Mouse (Mus musculus): ENCODE results near the gene Ankrd65.

Ankrd65 gene

DNA sequence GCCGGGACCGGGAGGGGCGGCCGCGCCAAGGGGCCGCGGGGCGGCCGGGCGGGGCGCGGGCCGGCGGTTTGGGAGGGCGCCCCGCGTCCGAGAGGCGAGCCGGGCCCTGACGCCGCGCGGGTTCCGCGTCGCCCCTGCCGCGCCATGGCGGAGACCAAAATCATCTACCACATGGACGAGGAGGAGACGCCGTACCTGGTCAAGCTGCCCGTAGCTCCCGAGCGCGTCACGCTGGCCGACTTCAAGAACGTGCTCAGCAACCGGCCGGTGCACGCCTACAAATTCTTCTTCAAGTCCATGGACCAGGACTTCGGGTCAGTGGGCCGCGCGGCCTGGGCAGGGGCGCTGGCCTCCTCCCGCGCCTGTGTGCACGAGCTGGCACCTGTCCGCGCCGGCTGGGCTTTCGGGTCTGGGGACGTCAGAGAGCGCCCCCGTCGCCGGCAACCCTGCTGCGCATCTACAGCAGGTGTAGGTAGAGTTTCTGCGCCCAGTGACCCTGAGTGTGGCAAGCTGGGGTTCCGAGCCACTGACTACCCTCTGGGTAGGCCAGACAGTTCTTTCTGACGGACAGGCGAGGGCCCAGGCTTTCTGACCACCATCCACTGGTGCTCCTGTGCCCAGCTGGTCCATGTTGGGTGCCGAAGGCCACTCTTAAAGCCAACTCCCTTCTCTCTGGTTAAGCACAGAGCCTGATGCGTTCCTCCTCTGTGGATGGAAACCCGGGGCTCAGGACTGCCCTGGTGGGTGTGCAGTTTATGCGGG, 57.5 kb downstream of the Ankrd65 start:
- DNase-seq (ENCODE audit: low read depth, low spot score), result no peak

DNA sequence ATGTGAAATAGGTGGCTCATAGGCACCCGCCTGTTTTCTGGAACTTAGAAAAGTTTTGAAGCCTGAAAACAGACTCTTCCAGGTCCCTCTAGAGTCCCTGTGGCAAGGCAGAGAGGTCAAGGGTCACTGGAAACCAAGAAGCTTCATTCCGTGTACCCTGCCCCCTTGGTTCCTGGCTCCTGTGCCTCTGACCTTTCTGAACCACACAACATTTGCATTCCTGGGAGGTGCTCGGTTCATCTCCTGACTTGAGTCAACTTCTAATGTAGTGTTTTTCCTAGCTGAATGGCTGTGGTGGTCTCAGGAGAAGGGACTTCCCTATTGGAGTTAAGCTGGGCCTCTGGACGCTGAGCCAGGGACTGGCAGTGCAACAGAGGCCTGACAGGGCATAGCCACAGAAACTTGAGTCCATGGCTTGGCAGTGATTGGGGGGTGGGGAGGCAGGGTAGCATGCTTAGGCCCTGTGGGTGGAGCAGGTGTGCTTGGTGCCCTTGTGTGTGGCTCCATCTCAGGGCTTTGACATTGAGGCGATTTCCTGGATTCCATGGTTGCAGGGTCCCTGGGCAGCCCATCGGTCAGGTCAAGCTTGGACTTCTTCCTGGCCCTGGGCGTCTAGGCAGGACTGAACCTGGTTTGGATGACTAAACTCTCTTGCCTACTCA, 58.3 kb downstream of the Ankrd65 start:
- DNase-seq (ENCODE audit: low read depth, low spot score), result no peak

Measured in brain, embryonic 18.5 days (tissue).